Mouse (Mus musculus): Measurements from ENCODE around the gene Pfn3.

The Pfn3 gene

GRCm38 (mm10) chr13:55429226-55429888, 14.3 kb upstream of the Pfn3 start:
- no peak for DNase-seq

- no peak for DNase-seq
Observed at GRCm38 (mm10) chr13:55426613-55427012, 11.6 kb upstream of the Pfn3 start, which contains the start of gene F12. Gene F12 (minus strand): TSS chr13:55426793.

GRCm38 (mm10) chr13:55420933-55421800, 6.1 kb upstream of the Pfn3 start:
- peak; percentile 68 for DNase-seq

- DNase-seq = no peak
Observed at GRCm38 (mm10) chr13:55420018-55420932, 5.2 kb upstream of the Pfn3 start.

GRCm38 (mm10) chr13:55419142-55419541, 4.1 kb upstream of the Pfn3 start:
- no peak for DNase-seq

GRCm38 (mm10) chr13:55418004-55418403, 3.0 kb upstream of the Pfn3 start:
- DNase-seq = peak; percentile 79

- DNase-seq = no peak
Observed at GRCm38 (mm10) chr13:55413333-55413732, 1.7 kb downstream of the Pfn3 start.

- no peak for DNase-seq
Observed at GRCm38 (mm10) chr13:55412643-55413307, 2.3 kb downstream of the Pfn3 start.

- DNase-seq = no peak
Observed at GRCm38 (mm10) chr13:55411826-55412225, 3.2 kb downstream of the Pfn3 start.

- no peak for DNase-seq
Observed at GRCm38 (mm10) chr13:55408546-55409120, 6.4 kb downstream of the Pfn3 start.

- no peak for DNase-seq
Observed at GRCm38 (mm10) chr13:55407341-55407740, 7.7 kb downstream of the Pfn3 start.

- DNase-seq = no peak
Observed at GRCm38 (mm10) chr13:55405783-55406390, 9.1 kb downstream of the Pfn3 start.

- peak; percentile 82 for DNase-seq
Observed at GRCm38 (mm10) chr13:55404853-55405782, 9.9 kb downstream of the Pfn3 start.

GRCm38 (mm10) chr13:55403935-55404852, 10.8 kb downstream of the Pfn3 start:
- peak; percentile 59 for DNase-seq

- no peak for DNase-seq
Observed at GRCm38 (mm10) chr13:55403266-55403665, 11.8 kb downstream of the Pfn3 start.

- DNase-seq = no peak
Observed at GRCm38 (mm10) chr13:55400039-55400346, 15.0 kb downstream of the Pfn3 start.

- DNase-seq = no peak
Observed at GRCm38 (mm10) chr13:55399300-55400038, 15.6 kb downstream of the Pfn3 start.

GRCm38 (mm10) chr13:55398088-55398487, 16.9 kb downstream of the Pfn3 start, which contains the start of gene Slc34a1:
Gene Slc34a1 (plus strand): TSS chr13:55398187.
- no peak for DNase-seq

- DNase-seq = no peak
Observed at GRCm38 (mm10) chr13:55392933-55393332, 22.1 kb downstream of the Pfn3 start.

Measured in right cerebral cortex, postnatal 25 days (tissue).